ENCODE assay signal across 11 mouse cellular contexts in genomic region chr7:6731373-6731772, GRCm38 (mm10). TPM values are rescaled to one million over a fixed set of nuclear protein-coding genes. Genes with fewer than 3 reads are reported as not detected.
DNase-seq lines count a peak whose midpoint lies in the region; ATAC-seq and TF ChIP-seq lines count a peak whose summit lies in the region.
"Had no signal": no experiment of that assay in that cellular context is flagged by ENCODE, and none has a peak within 500 bp of the region (broad histone marks: within the 10 kb centered on the region; RNA-seq: fewer than 3 reads in every experiment).

No protein-coding gene starts in this region.

- WGBS in heart, embryonic 13.5 days: 43% methylated on average over 3 of the region's 3 CpGs
- WGBS in heart, adult 2 months: 48% methylated on average over 3 of the region's 3 CpGs
- 49% methylated on average over 3 of the region's 3 CpGs for WGBS in embryonic facial prominence, embryonic 11.5 days
- 51% methylated on average over 3 of the region's 3 CpGs for WGBS in hindbrain, embryonic 14.5 days
- 46% methylated on average over 3 of the region's 3 CpGs for WGBS in midbrain, embryonic 11.5 days

- no peaks in the 10 kb centered on the region for H3K79me2 ChIP-seq in heart, adult 2 months (replicated peaks; ENCODE audit: control insufficient read depth, insufficient read depth, low read length)

- TF ChIP-seq EP300 in heart, adult 2 months (IDR thresholded peaks at IDR 0.05; ENCODE audit: insufficient read depth, low read depth, low read length): no peak

- no peaks in the 10 kb centered on the region for H3K27me3 ChIP-seq in heart, embryonic 13.5 days (replicated peaks)
- H3K27me3 ChIP-seq in heart, adult 2 months (ENCODE audit: control insufficient read depth, insufficient read depth, low read length): no peaks in the 10 kb centered on the region
- H3K27me3 ChIP-seq in embryonic facial prominence, embryonic 11.5 days (ENCODE audit: control insufficient read depth, insufficient read depth, low read length): no peaks in the 10 kb centered on the region
- H3K27me3 ChIP-seq in hindbrain, embryonic 14.5 days (ENCODE audit: control insufficient read depth, insufficient read depth, low read length): no peaks in the 10 kb centered on the region
- H3K27me3 ChIP-seq in midbrain, embryonic 11.5 days (ENCODE audit: control insufficient read depth, insufficient read depth, low read length): no peaks in the 10 kb centered on the region

- H3K27ac ChIP-seq in heart, embryonic 13.5 days (replicated peaks): no peak overlapping the region
- H3K27ac ChIP-seq in heart, adult 2 months: no peak overlapping the region
- H3K27ac ChIP-seq in embryonic facial prominence, embryonic 11.5 days (replicated peaks; ENCODE audit: low read depth, low read length): no peak overlapping the region; the same call in 1 of the 2 replicates
- H3K27ac ChIP-seq in hindbrain, embryonic 14.5 days: peak overlapping the region; percentile 63
- H3K27ac ChIP-seq in midbrain, embryonic 11.5 days (ENCODE audit: low read depth, low read length): no peak overlapping the region

- H3K4me1 ChIP-seq in heart, embryonic 13.5 days: 0 out of 2 replicates have a peak, but pooled peaks cover 9% of the 10 kb centered on the region
- H3K4me1 ChIP-seq in heart, adult 2 months (ENCODE audit: control insufficient read depth, insufficient read depth, low read length): no peaks in the 10 kb centered on the region
- no peaks in the 10 kb centered on the region for H3K4me1 ChIP-seq in embryonic facial prominence, embryonic 11.5 days (ENCODE audit: control insufficient read depth, insufficient read depth, low read length)
- H3K4me1 ChIP-seq in hindbrain, embryonic 14.5 days (replicated peaks; ENCODE audit: control insufficient read depth, insufficient read depth, low read length): 0 out of 2 replicates have a peak, but pooled peaks cover 4% of the 10 kb centered on the region
- H3K4me1 ChIP-seq in midbrain, embryonic 11.5 days (ENCODE audit: control insufficient read depth, insufficient read depth, low read length): no peaks in the 10 kb centered on the region

- peaks cover 26% of the 10 kb centered on the region for H3K9me3 ChIP-seq in heart, embryonic 13.5 days
- H3K9me3 ChIP-seq in embryonic facial prominence, embryonic 11.5 days (replicated peaks; ENCODE audit: control insufficient read depth, low read length): peaks cover 8% of the 10 kb centered on the region
- H3K9me3 ChIP-seq in hindbrain, embryonic 14.5 days (ENCODE audit: control insufficient read depth, low read length): peaks cover 40% of the 10 kb centered on the region
- peaks cover 20% of the 10 kb centered on the region for H3K9me3 ChIP-seq in midbrain, embryonic 11.5 days (ENCODE audit: control insufficient read depth, low read length)

- peaks cover 1% of the 10 kb centered on the region; the same call in 1 of the 2 replicates for H3K36me3 ChIP-seq in heart, embryonic 13.5 days
- H3K36me3 ChIP-seq in heart, adult 2 months (ENCODE audit: control insufficient read depth, insufficient read depth, low read length): no peaks in the 10 kb centered on the region
- no peaks in the 10 kb centered on the region for H3K36me3 ChIP-seq in embryonic facial prominence, embryonic 11.5 days (replicated peaks; ENCODE audit: control insufficient read depth, insufficient read depth, low read depth, low read length)
- no peaks in the 10 kb centered on the region for H3K36me3 ChIP-seq in hindbrain, embryonic 14.5 days (replicated peaks; ENCODE audit: control insufficient read depth, insufficient read depth)
- no peaks in the 10 kb centered on the region for H3K36me3 ChIP-seq in midbrain, embryonic 11.5 days (ENCODE audit: control insufficient read depth, insufficient read depth, low read length)

- H3K4me2 ChIP-seq in heart, embryonic 13.5 days: peak overlapping the region; percentile 68
- no peak overlapping the region for H3K4me2 ChIP-seq in embryonic facial prominence, embryonic 11.5 days (ENCODE audit: low read depth, low read length)
- peak overlapping the region; percentile 42 for H3K4me2 ChIP-seq in hindbrain, embryonic 14.5 days (replicated peaks)
- peak overlapping the region; percentile 76 for H3K4me2 ChIP-seq in midbrain, embryonic 11.5 days

- no peak for TF ChIP-seq CTCF in heart, adult 2 months (IDR thresholded peaks at IDR 0.05)

- no peak for TF ChIP-seq POLR2A in heart, adult 2 months (IDR thresholded peaks at IDR 0.05; ENCODE audit: insufficient read depth, low read depth, low read length)

- intact Hi-C loops in heart, adult 2 months (cut with DNase I): no loop called here
- intact Hi-C loops in left cerebral cortex, postnatal 36 days (cut with DNase I): loop anchor here (2.0 kb wide), 1 partner anchor 187 kb away; no protein-coding TSS in a partner anchor

- no peak for DNase-seq in heart, adult 2 months
- no peak for DNase-seq in embryonic facial prominence, embryonic 11.5 days (ENCODE audit: low spot score)
- no peak for DNase-seq in hindbrain, embryonic 14.5 days (ENCODE audit: low spot score)
- DNase-seq in midbrain, embryonic 11.5 days (ENCODE audit: low spot score, missing footprints): peak; percentile 84
- no peak for DNase-seq in left cerebral cortex, postnatal 36 days (ENCODE audit: low spot score in 2 of 2)
- DNase-seq in adipocyte (ENCODE audit: low spot score): no peak
- no peak for DNase-seq in Muller cell, postnatal 12 days (ENCODE audit: inconsistent ontology term)
- DNase-seq: adrenal gland, adult 2 months; lung, postnatal 36 days had no signal

- peak overlapping the region; percentile 81 for H3K9ac ChIP-seq in heart, embryonic 13.5 days
- H3K9ac ChIP-seq in heart, adult 2 months (ENCODE audit: low read depth, low read length): no peak overlapping the region
- H3K9ac ChIP-seq in embryonic facial prominence, embryonic 11.5 days (replicated peaks; ENCODE audit: low read length): no peak overlapping the region
- H3K9ac ChIP-seq in hindbrain, embryonic 14.5 days: peak overlapping the region; percentile 51
- H3K9ac ChIP-seq in midbrain, embryonic 11.5 days (ENCODE audit: low read length): peak overlapping the region; percentile 44; the same call in 1 of the 2 replicates

- no peak for ATAC-seq in heart, embryonic 13.5 days (ENCODE audit: extremely low read depth, insufficient number of reproducible peaks, low FRiP score, low TSS enrichment)
- ATAC-seq in embryonic facial prominence, embryonic 11.5 days (replicated peaks; ENCODE audit: insufficient number of reproducible peaks, low FRiP score, low TSS enrichment, low read depth): no peak
- no peak for ATAC-seq in hindbrain, embryonic 14.5 days (ENCODE audit: low FRiP score)
- no peak for ATAC-seq in midbrain, embryonic 11.5 days (ENCODE audit: low FRiP score)
- ATAC-seq: CD4-positive, CD25-positive, alpha-beta regulatory T cell, adult 4 months had no signal

- peak overlapping the region; percentile 76 for H3K4me3 ChIP-seq in heart, embryonic 13.5 days
- H3K4me3 ChIP-seq in heart, adult 2 months: no peak overlapping the region
- H3K4me3 ChIP-seq in embryonic facial prominence, embryonic 11.5 days (ENCODE audit: low read depth, low read length): peak overlapping the region; percentile 46
- H3K4me3 ChIP-seq in hindbrain, embryonic 14.5 days (replicated peaks; ENCODE audit: low read length): peak overlapping the region; percentile 61
- peak overlapping the region; percentile 58 for H3K4me3 ChIP-seq in midbrain, embryonic 11.5 days (ENCODE audit: low read depth, low read length)

RNA-seq across cellular contexts. Expression of gene Usp29, which starts 1.0 kb away (rescaled TPM):
- 7.4 and 7.8 TPM in 2 replicates for polyA plus RNA-seq in heart, embryonic 13.5 days (2015; fragmentation: Nextera tagmentation; extraction: Ambion mirVana)
- under 1 TPM in 1 of 2 experiments, not detected in 1; 0.11 TPM for total RNA-seq in heart, adult 2 months (2021)
- 0.16 and 0.26 TPM in 2 replicates for polyA plus RNA-seq in heart, adult 2 months (2012; rRNA removed)
- 13.3 and 15.2 TPM in 2 replicates for polyA plus RNA-seq in embryonic facial prominence, embryonic 11.5 days (2014; fragmentation: Nextera tagmentation; extraction: Ambion mirVana)
- polyA plus RNA-seq in hindbrain, embryonic 14.5 days (2014; fragmentation: Nextera tagmentation; extraction: Ambion mirVana): 29.0 and 29.4 TPM in 2 replicates
- polyA plus RNA-seq in midbrain, embryonic 11.5 days (2014; fragmentation: Nextera tagmentation; extraction: Ambion mirVana): 10.2 and 10.7 TPM in 2 replicates
- 10 to 100 TPM; 32.8 to 44.1 TPM for total RNA-seq in left cerebral cortex, postnatal 36 days (2021)

RNA-seq across cellular contexts. Expression of gene Peg3, which starts 1.1 kb away (rescaled TPM):
- polyA plus RNA-seq in heart, embryonic 13.5 days (2015; fragmentation: Nextera tagmentation; extraction: Ambion mirVana): 92.0 and 106 TPM in 2 replicates
- total RNA-seq in heart, adult 2 months (2021): 1 to 10 TPM; 5.9 to 8.0 TPM
- polyA plus RNA-seq in heart, adult 2 months (2012; rRNA removed): 4.3 and 8.2 TPM in 2 replicates
- 200 and 207 TPM in 2 replicates for polyA plus RNA-seq in embryonic facial prominence, embryonic 11.5 days (2014; fragmentation: Nextera tagmentation; extraction: Ambion mirVana)
- polyA plus RNA-seq in hindbrain, embryonic 14.5 days (2014; fragmentation: Nextera tagmentation; extraction: Ambion mirVana): 111 and 133 TPM in 2 replicates
- polyA plus RNA-seq in midbrain, embryonic 11.5 days (2014; fragmentation: Nextera tagmentation; extraction: Ambion mirVana): 85.3 and 90.1 TPM in 2 replicates
- total RNA-seq in left cerebral cortex, postnatal 36 days (2021): 100 to 1,000 TPM; 176 to 235 TPM
- polyA plus RNA-seq: CD4-positive, CD25-positive, alpha-beta regulatory T cell, adult 4 months had no signal

RNA-seq across cellular contexts. Expression of gene Zim1, which starts 35.1 kb away (rescaled TPM):
- polyA plus RNA-seq in heart, embryonic 13.5 days (2015; fragmentation: Nextera tagmentation; extraction: Ambion mirVana): 8.3 and 9.0 TPM in 2 replicates
- 1 to 10 TPM; 3.8 to 4.2 TPM for total RNA-seq in heart, adult 2 months (2021)
- polyA plus RNA-seq in heart, adult 2 months (2012; rRNA removed): 0.57 and 3.1 TPM in 2 replicates
- 2.8 and 2.9 TPM in 2 replicates for polyA plus RNA-seq in embryonic facial prominence, embryonic 11.5 days (2014; fragmentation: Nextera tagmentation; extraction: Ambion mirVana)
- 7.1 and 7.5 TPM in 2 replicates for polyA plus RNA-seq in hindbrain, embryonic 14.5 days (2014; fragmentation: Nextera tagmentation; extraction: Ambion mirVana)
- polyA plus RNA-seq in midbrain, embryonic 11.5 days (2014; fragmentation: Nextera tagmentation; extraction: Ambion mirVana): 0.93 and 1.6 TPM in 2 replicates
- total RNA-seq in left cerebral cortex, postnatal 36 days (2021): 1 to 10 TPM; 2.6 to 6.4 TPM
- polyA plus RNA-seq: CD4-positive, CD25-positive, alpha-beta regulatory T cell, adult 4 months had no signal

Comparison
In these comparisons a context has a peak if more than half of its experiments do, and no peak if none do; other contexts are left out.
1. H3K9ac ChIP-seq: peak in heart, embryonic 13.5 days (single experiment), hindbrain, embryonic 14.5 days (single experiment) and midbrain, embryonic 11.5 days (single experiment); none in heart, adult 2 months (single experiment) and embryonic facial prominence, embryonic 11.5 days (single experiment).